21 mouse cellular contexts compared by ENCODE assay signal in genomic region chr13:46877049-46877448, GRCm38 (mm10). TPM values are rescaled to one million over a fixed set of nuclear protein-coding genes. Genes with fewer than 3 reads are reported as not detected.
A peak's percentile ranks its signal among the peaks of the same experiment; 100 is the strongest.
DNase-seq lines count a peak whose midpoint lies in the region; ATAC-seq and TF ChIP-seq lines count a peak whose summit lies in the region.
"Had no signal": no experiment of that assay in that cellular context is flagged by ENCODE, and none has a peak within 500 bp of the region (broad histone marks: within the 10 kb centered on the region; RNA-seq: fewer than 3 reads in every experiment).

No protein-coding gene starts in this region.

- peaks cover 21% of the 10 kb centered on the region for H3K4me1 ChIP-seq in heart, adult 2 months (ENCODE audit: control insufficient read depth, insufficient read depth, low read length)
- peaks cover 26% of the 10 kb centered on the region for H3K4me1 ChIP-seq in heart, embryonic 11.5 days (ENCODE audit: control insufficient read depth, insufficient read depth, low read length)
- H3K4me1 ChIP-seq in kidney, embryonic 14.5 days (ENCODE audit: control insufficient read depth, insufficient read depth, low read length), result no peaks in the 10 kb centered on the region
- peaks cover 24% of the 10 kb centered on the region for H3K4me1 ChIP-seq in heart, postnatal 0 days (ENCODE audit: control insufficient read depth, insufficient read depth)

- peak overlapping the region; percentile 83 for H3K27ac ChIP-seq in heart, adult 2 months
- no peak overlapping the region for H3K27ac ChIP-seq in heart, embryonic 11.5 days (ENCODE audit: low read depth, low read length)
- H3K27ac ChIP-seq in kidney, embryonic 14.5 days (ENCODE audit: low read depth, low read length), result no peak overlapping the region
- H3K27ac ChIP-seq in heart, postnatal 0 days (ENCODE audit: low read depth), result peak overlapping the region; percentile 71
- H3K27ac ChIP-seq: forebrain, embryonic 15.5 days; hindbrain, embryonic 14.5 days; intestine, embryonic 15.5 days; layer of hippocampus, adult 2 months; macrophage; midbrain, embryonic 13.5 days; neural tube, embryonic 15.5 days had no signal

- H3K36me3 ChIP-seq in heart, adult 2 months (ENCODE audit: control insufficient read depth, insufficient read depth, low read length), result peaks cover 6% of the 10 kb centered on the region
- no peaks in the 10 kb centered on the region for H3K36me3 ChIP-seq in heart, embryonic 11.5 days (ENCODE audit: control insufficient read depth, insufficient read depth, low read length)
- no peaks in the 10 kb centered on the region for H3K36me3 ChIP-seq in kidney, embryonic 14.5 days (ENCODE audit: control insufficient read depth, insufficient read depth, low read length)
- H3K36me3 ChIP-seq in heart, postnatal 0 days (replicated peaks; ENCODE audit: control insufficient read depth, insufficient read depth, low read length), result 0 out of 2 replicates have a peak, but pooled peaks cover 4% of the 10 kb centered on the region
- H3K36me3 ChIP-seq: forebrain, embryonic 15.5 days; intestine, embryonic 15.5 days; midbrain, embryonic 13.5 days; neural tube, embryonic 15.5 days had no signal

- no peak for ATAC-seq in heart, embryonic 11.5 days (replicated peaks; ENCODE audit: insufficient number of reproducible peaks, low FRiP score, low TSS enrichment)
- ATAC-seq in kidney, embryonic 14.5 days (ENCODE audit: low FRiP score, low TSS enrichment), result no peak
- no peak for ATAC-seq in heart, postnatal 0 days (ENCODE audit: insufficient read depth, low read depth)
- ATAC-seq: forebrain, embryonic 15.5 days; intestine, embryonic 15.5 days; midbrain, embryonic 13.5 days had no signal

- peaks cover 6% of the 10 kb centered on the region for H3K79me2 ChIP-seq in heart, adult 2 months (replicated peaks; ENCODE audit: control insufficient read depth, insufficient read depth, low read length)

- TF ChIP-seq EP300 in heart, adult 2 months (IDR thresholded peaks at IDR 0.05; ENCODE audit: insufficient read depth, low read depth, low read length), result peak; percentile 86
- TF ChIP-seq EP300 in heart, postnatal 0 days (IDR thresholded peaks at IDR 0.05; ENCODE audit: low read depth), result peak; percentile 61; the same call in 1 of the 2 replicates

- H3K9me3 ChIP-seq in heart, embryonic 11.5 days (replicated peaks; ENCODE audit: control insufficient read depth, low read length), result no peaks in the 10 kb centered on the region
- no peaks in the 10 kb centered on the region for H3K9me3 ChIP-seq in kidney, embryonic 14.5 days (ENCODE audit: control insufficient read depth, low read length)
- no peaks in the 10 kb centered on the region for H3K9me3 ChIP-seq in heart, postnatal 0 days (replicated peaks; ENCODE audit: control insufficient read depth, low read length)
- H3K9me3 ChIP-seq: forebrain, embryonic 15.5 days; intestine, embryonic 15.5 days; midbrain, embryonic 13.5 days; neural tube, embryonic 15.5 days had no signal

- peak in 1 of 2 experiments; percentile 56 for DNase-seq in heart, adult 2 months
- peak; percentile 14 to 47 for DNase-seq in kidney, postnatal 25 days
- no peak for DNase-seq in heart, postnatal 0 days (ENCODE audit: low spot score)
- DNase-seq in lung, postnatal 36 days, result peak; percentile 66
- DNase-seq in cerebellum, postnatal 10 days, result no peak
- DNase-seq in embryo, embryonic 10.5 days (ENCODE audit: low spot score), result no peak
- DNase-seq: adrenal gland, postnatal 10 days; B cell, adult 2 months; cerebellum, adult 9-11 months; left cerebral cortex, postnatal 4 days; thymus, postnatal 25 days had no signal

- 56% methylated on average over 4 of the region's 4 CpGs for WGBS in heart, adult 2 months
- 68% methylated on average over 4 of the region's 4 CpGs for WGBS in heart, embryonic 11.5 days (ENCODE audit: insufficient replicate concordance)
- whole genome bisulfite sequencing in kidney, embryonic 14.5 days, result 84% methylated on average over 4 of the region's 4 CpGs
- WGBS in heart, postnatal 0 days, result 65% methylated on average over 4 of the region's 4 CpGs

- H3K27me3 ChIP-seq in heart, adult 2 months (ENCODE audit: control insufficient read depth, insufficient read depth, low read length), result no peaks in the 10 kb centered on the region
- no peaks in the 10 kb centered on the region for H3K27me3 ChIP-seq in heart, embryonic 11.5 days (ENCODE audit: control insufficient read depth, insufficient read depth, low read length)
- H3K27me3 ChIP-seq in kidney, embryonic 14.5 days (ENCODE audit: control insufficient read depth, insufficient read depth, low read length), result no peaks in the 10 kb centered on the region
- H3K27me3 ChIP-seq in heart, postnatal 0 days (ENCODE audit: control insufficient read depth, insufficient read depth, low read length), result no peaks in the 10 kb centered on the region
- H3K27me3 ChIP-seq: forebrain, embryonic 15.5 days; intestine, embryonic 15.5 days; midbrain, embryonic 13.5 days; neural tube, embryonic 15.5 days had no signal

- no peak overlapping the region for H3K4me3 ChIP-seq in heart, adult 2 months
- no peak overlapping the region for H3K4me3 ChIP-seq in heart, embryonic 11.5 days (ENCODE audit: low read depth, low read length)
- H3K4me3 ChIP-seq in kidney, embryonic 14.5 days (ENCODE audit: low read length), result no peak overlapping the region
- H3K4me3 ChIP-seq in heart, postnatal 0 days (ENCODE audit: low read depth, low read length), result no peak overlapping the region
- H3K4me3 ChIP-seq: forebrain, embryonic 15.5 days; intestine, embryonic 15.5 days; layer of hippocampus, adult 2 months; midbrain, embryonic 13.5 days; myocyte; neural tube, embryonic 15.5 days had no signal

- intact Hi-C loops in heart, adult 2 months (cut with DNase I), result no loop called here

- no peak for TF ChIP-seq CTCF in heart, adult 2 months (IDR thresholded peaks at IDR 0.05)
- TF ChIP-seq CTCF in heart, postnatal 0 days (IDR thresholded peaks at IDR 0.05; ENCODE audit: low read depth), result no peak

- no peak overlapping the region for H3K4me2 ChIP-seq in heart, embryonic 11.5 days
- H3K4me2 ChIP-seq in kidney, embryonic 14.5 days (replicated peaks; ENCODE audit: low read depth, low read length), result no peak overlapping the region
- H3K4me2 ChIP-seq in heart, postnatal 0 days (ENCODE audit: low read depth, low read length), result no peak overlapping the region
- H3K4me2 ChIP-seq: forebrain, embryonic 15.5 days; hindbrain, embryonic 14.5 days; intestine, embryonic 15.5 days; midbrain, embryonic 13.5 days; neural tube, embryonic 15.5 days had no signal

- no peak for TF ChIP-seq POLR2A in heart, adult 2 months (IDR thresholded peaks at IDR 0.05; ENCODE audit: insufficient read depth, low read depth, low read length)

- H3K9ac ChIP-seq in heart, adult 2 months (ENCODE audit: low read depth, low read length), result no peak overlapping the region
- no peak overlapping the region for H3K9ac ChIP-seq in heart, embryonic 11.5 days (ENCODE audit: low read depth, low read length)
- no peak overlapping the region for H3K9ac ChIP-seq in kidney, embryonic 14.5 days (ENCODE audit: low read depth, low read length)
- no peak overlapping the region for H3K9ac ChIP-seq in heart, postnatal 0 days (replicated peaks; ENCODE audit: low read depth, low read length)
- H3K9ac ChIP-seq: forebrain, embryonic 15.5 days; hindbrain, embryonic 14.5 days; intestine, embryonic 15.5 days; midbrain, embryonic 13.5 days; neural tube, embryonic 15.5 days had no signal

RNA-seq across cellular contexts. Expression of gene Kif13a, which starts 52.6 kb away (rescaled TPM):
- 100 to 1,000 TPM; 108 to 113 TPM for total RNA-seq in heart, adult 2 months (2021)
- 49.8 and 75.4 TPM in 2 replicates for polyA plus RNA-seq in heart, adult 2 months (2012; rRNA removed)
- 39.8 and 42.6 TPM in 2 replicates for polyA plus RNA-seq in heart, embryonic 11.5 days (2014; fragmentation: Nextera tagmentation; extraction: Ambion mirVana)
- polyA plus RNA-seq in kidney, embryonic 14.5 days (2014; fragmentation: Nextera tagmentation; extraction: Ambion mirVana), result 8.7 and 18.2 TPM in 2 replicates
- 48.7 and 81.8 TPM in 2 replicates for total RNA-seq in heart, postnatal 0 days (2014; rRNA removed; ENCODE audit: low replicate concordance)
- polyA plus RNA-seq in heart, postnatal 0 days (2015; fragmentation: Nextera tagmentation; extraction: Ambion mirVana), result 29.8 and 36.7 TPM in 2 replicates

Comparison
In these comparisons a context has a peak if more than half of its experiments do, and no peak if none do; other contexts are left out.
1. H3K27ac ChIP-seq: peak in heart, adult 2 months (single experiment) and heart, postnatal 0 days (single experiment); none in heart, embryonic 11.5 days (single experiment) and kidney, embryonic 14.5 days (single experiment).
2. DNase-seq: peak in kidney, postnatal 25 days (2 of 2) and lung, postnatal 36 days (single experiment); none in heart, postnatal 0 days (single experiment), cerebellum, postnatal 10 days (0 of 2) and embryo, embryonic 10.5 days (single experiment).